Mouse (Mus musculus): ENCODE data around the gene Sf1.

- no peak for TF ChIP-seq CTCF (IDR thresholded peaks at IDR 0.05; ENCODE audit: borderline replicate concordance, extremely low read depth, insufficient read depth, insufficient read length)
- TF ChIP-seq POLR2A (IDR thresholded peaks at IDR 0.05; ENCODE audit: borderline replicate concordance, extremely low read depth, insufficient read depth, insufficient read length, poor library complexity, severe bottlenecking) = no peak
These were observed 57.7 kb downstream of the Sf1 start for GRCm38 (mm10) chr19:6421211-6421590.
